Mouse (Mus musculus): Measurements from ENCODE around the gene Prdx4. TPM values are rescaled to one million over a fixed set of nuclear protein-coding genes. Genes with fewer than 3 reads are reported as not detected.

Gene Prdx4
- total and polyA plus RNA-seq, 2 experiments from 2014 or later: 110 to 138 TPM

- Histone ChIP-seq H3K27me3 (ENCODE audit: insufficient read depth, low read length) (no peaks in the 10 kb centered on the region), H3K36me3 (ENCODE audit: insufficient read depth, low read length) (no peaks in the 10 kb centered on the region), H3K9ac (replicated peaks; ENCODE audit: low read length) (peak overlapping the region; percentile 59), H3K4me1 (ENCODE audit: insufficient read depth, low read length) (no peaks in the 10 kb centered on the region), H3K27ac (no peak overlapping the region), H3K4me2 (ENCODE audit: low read depth, low read length) (peak overlapping the region; percentile 61), H3K9me3 (ENCODE audit: low read length) (no peaks in the 10 kb centered on the region), H3K4me3 (ENCODE audit: low read length) (peak overlapping the region; percentile 59)
- DNase-seq (ENCODE audit: low spot score): no peak
- no peak for ATAC-seq
- WGBS: 35% methylated on average over 7 of the region's 7 CpGs
- no peak for TF ChIP-seq CTCF (IDR thresholded peaks at IDR 0.05; ENCODE audit: low read depth)
Measured at GRCm38 (mm10) chrX:155337567-155337904, 3.0 kb downstream of the Prdx4 start.

- peak; percentile 74 for TF ChIP-seq CTCF (IDR thresholded peaks at IDR 0.05; ENCODE audit: low read depth)
- 36% methylated on average over 4 of the region's 4 CpGs for WGBS
- no peaks in the 10 kb centered on the region for H3K27me3 ChIP-seq (ENCODE audit: insufficient read depth, low read length)
- H3K27ac ChIP-seq: no peak overlapping the region
- H3K4me3 ChIP-seq (ENCODE audit: low read length): no peak overlapping the region
- no peaks in the 10 kb centered on the region for H3K36me3 ChIP-seq (ENCODE audit: insufficient read depth, low read length)
- no peak overlapping the region for H3K9ac ChIP-seq (replicated peaks; ENCODE audit: low read length)
- H3K9me3 ChIP-seq (ENCODE audit: low read length): no peaks in the 10 kb centered on the region
- no peaks in the 10 kb centered on the region for H3K4me1 ChIP-seq (ENCODE audit: insufficient read depth, low read length)
- ATAC-seq (peak; percentile 51; the same call in 1 of the 2 replicates), DNase-seq (ENCODE audit: low spot score) (peak; percentile 66)
- no peak overlapping the region for H3K4me2 ChIP-seq (ENCODE audit: low read depth, low read length)
Measured at GRCm38 (mm10) chrX:155318005-155318404, 22.5 kb downstream of the Prdx4 start.

GRCm38 (mm10) chrX:155306390-155306789 is 34.2 kb downstream of the Prdx4 start:
- Histone ChIP-seq H3K4me1 (ENCODE audit: insufficient read depth, low read length) (no peaks in the 10 kb centered on the region), H3K27ac (no peak overlapping the region), H3K27me3 (ENCODE audit: insufficient read depth, low read length) (no peaks in the 10 kb centered on the region), H3K4me3 (ENCODE audit: low read length) (no peak overlapping the region), H3K9ac (replicated peaks; ENCODE audit: low read length) (no peak overlapping the region), H3K4me2 (ENCODE audit: low read depth, low read length) (no peak overlapping the region), H3K36me3 (ENCODE audit: insufficient read depth, low read length) (no peaks in the 10 kb centered on the region), H3K9me3 (ENCODE audit: low read length) (no peaks in the 10 kb centered on the region)
- ATAC-seq (no peak), DNase-seq (ENCODE audit: low spot score) (no peak)
- no peak for TF ChIP-seq CTCF (IDR thresholded peaks at IDR 0.05; ENCODE audit: low read depth)
- WGBS: 93% methylated on average over 2 of the region's 2 CpGs

- H3K4me2 ChIP-seq (ENCODE audit: low read depth, low read length): no peak overlapping the region
- H3K27me3 ChIP-seq (ENCODE audit: insufficient read depth, low read length): no peaks in the 10 kb centered on the region
- H3K4me1 ChIP-seq (ENCODE audit: insufficient read depth, low read length): no peaks in the 10 kb centered on the region
- H3K9me3 ChIP-seq (ENCODE audit: low read length): no peaks in the 10 kb centered on the region
- H3K9ac ChIP-seq (replicated peaks; ENCODE audit: low read length): no peak overlapping the region
- TF ChIP-seq CTCF (IDR thresholded peaks at IDR 0.05; ENCODE audit: low read depth): no peak
- ATAC-seq (no peak), DNase-seq (ENCODE audit: low spot score) (no peak)
- H3K4me3 ChIP-seq (ENCODE audit: low read length): no peak overlapping the region
- 54% methylated on average over 1 of the region's 1 CpGs for WGBS
- H3K36me3 ChIP-seq (ENCODE audit: insufficient read depth, low read length): no peaks in the 10 kb centered on the region
- H3K27ac ChIP-seq: no peak overlapping the region
Measured at GRCm38 (mm10) chrX:155280427-155281044, 60.0 kb downstream of the Prdx4 start.

- no peak overlapping the region for H3K4me3 ChIP-seq (ENCODE audit: low read length)
- H3K9ac ChIP-seq (replicated peaks; ENCODE audit: low read length): no peak overlapping the region
- no peaks in the 10 kb centered on the region for H3K9me3 ChIP-seq (ENCODE audit: low read length)
- ATAC-seq (no peak), DNase-seq (ENCODE audit: low spot score) (no peak)
- H3K27me3 ChIP-seq (ENCODE audit: insufficient read depth, low read length): no peaks in the 10 kb centered on the region
- H3K4me2 ChIP-seq (ENCODE audit: low read depth, low read length): no peak overlapping the region
- 84% methylated on average over 4 of the region's 4 CpGs for WGBS
- TF ChIP-seq CTCF (IDR thresholded peaks at IDR 0.05; ENCODE audit: low read depth): no peak
- no peak overlapping the region for H3K27ac ChIP-seq
- H3K36me3 ChIP-seq (ENCODE audit: insufficient read depth, low read length): no peaks in the 10 kb centered on the region
- no peaks in the 10 kb centered on the region for H3K4me1 ChIP-seq (ENCODE audit: insufficient read depth, low read length)
Measured at GRCm38 (mm10) chrX:155278483-155278882, 62.1 kb downstream of the Prdx4 start.

Other genes with a start within 250 kb of the Prdx4 start
- not detected in 2 replicates for gene Magea2, start 247.1 kb downstream of the Prdx4 start, total RNA-seq (2014; rRNA removed)
- not detected in 2 replicates for gene Magea2, start 247.1 kb downstream of the Prdx4 start, polyA plus RNA-seq (2015; fragmentation: Nextera tagmentation; extraction: Ambion mirVana)
- gene Cldn34b2, start 212.3 kb downstream of the Prdx4 start, total RNA-seq (2014; rRNA removed): not detected in 2 replicates
- not detected in 2 replicates for gene Cldn34b2, start 212.3 kb downstream of the Prdx4 start, polyA plus RNA-seq (2015; fragmentation: Nextera tagmentation; extraction: Ambion mirVana)
- gene Sat1, start 124.3 kb downstream of the Prdx4 start, total RNA-seq (2014; rRNA removed): 30.2 and 34.6 TPM in 2 replicates
- 107 and 109 TPM in 2 replicates for gene Sat1, start 124.3 kb downstream of the Prdx4 start, polyA plus RNA-seq (2015; fragmentation: Nextera tagmentation; extraction: Ambion mirVana)
- 21.3 and 28.1 TPM in 2 replicates for gene Acot9, start 78.3 kb downstream of the Prdx4 start, total RNA-seq (2014; rRNA removed)
- 49.5 and 50.7 TPM in 2 replicates for gene Acot9, start 78.3 kb downstream of the Prdx4 start, polyA plus RNA-seq (2015; fragmentation: Nextera tagmentation; extraction: Ambion mirVana)

Data from hindbrain, postnatal 0 days (tissue).